Mouse (Mus musculus) embryo, embryonic 11.5 days (tissue): ENCODE results near the gene Nr2e3.
"Not testable (repeated sequence)": the region's sequence is repeated elsewhere in the genome, so short reads cannot be mapped to it uniquely, and the experiment has no call there.

Experiments used
- DNase-seq: peaks from one replicate; pipeline ENCODE4 v3.0.0-alpha.2; 2012; ENCODE audit warnings: low read depth, low spot score

Gene Nr2e3

DNA sequence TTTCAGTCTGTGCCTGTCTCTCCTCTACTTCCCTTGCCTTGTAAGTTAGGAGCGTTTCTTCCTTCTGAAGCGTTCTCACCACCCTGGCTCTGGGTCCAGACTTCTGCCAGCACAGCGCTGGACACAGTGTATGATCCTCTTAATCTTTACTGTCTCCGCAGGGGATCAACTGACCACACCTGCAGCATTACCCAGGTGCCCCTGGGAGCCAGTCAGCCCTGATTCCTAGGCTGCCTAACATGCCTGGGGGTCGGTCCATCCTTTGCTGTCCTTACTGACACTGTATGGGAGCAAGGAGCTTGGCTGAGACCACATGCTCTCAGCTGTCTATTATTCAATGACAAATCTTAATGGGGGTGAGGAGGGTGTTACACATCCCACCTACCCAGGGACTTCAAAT, 10.5 kb downstream of the Nr2e3 start:
- DNase-seq, result no peak

DNA sequence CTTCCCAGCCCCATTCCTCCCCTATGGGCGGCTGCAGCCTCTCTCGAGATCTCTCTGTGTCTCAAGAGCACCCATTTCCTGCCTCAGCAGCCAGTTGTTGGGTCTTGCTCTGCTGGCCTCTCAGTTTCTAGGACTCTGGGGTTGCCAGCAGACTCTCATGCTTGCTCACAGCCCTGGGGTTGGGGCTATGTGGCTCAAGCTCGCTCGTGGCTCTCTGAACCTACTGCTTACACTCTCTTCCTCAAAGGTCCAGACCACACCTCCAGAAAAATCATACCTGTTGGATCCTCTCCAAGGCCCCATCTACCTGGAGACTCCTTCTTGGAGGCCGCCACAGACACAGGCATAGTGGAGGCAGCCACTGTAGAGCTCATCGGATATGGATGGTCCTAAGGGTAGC, 10.9 kb downstream of the Nr2e3 start:
- DNase-seq, result no peak

DNA sequence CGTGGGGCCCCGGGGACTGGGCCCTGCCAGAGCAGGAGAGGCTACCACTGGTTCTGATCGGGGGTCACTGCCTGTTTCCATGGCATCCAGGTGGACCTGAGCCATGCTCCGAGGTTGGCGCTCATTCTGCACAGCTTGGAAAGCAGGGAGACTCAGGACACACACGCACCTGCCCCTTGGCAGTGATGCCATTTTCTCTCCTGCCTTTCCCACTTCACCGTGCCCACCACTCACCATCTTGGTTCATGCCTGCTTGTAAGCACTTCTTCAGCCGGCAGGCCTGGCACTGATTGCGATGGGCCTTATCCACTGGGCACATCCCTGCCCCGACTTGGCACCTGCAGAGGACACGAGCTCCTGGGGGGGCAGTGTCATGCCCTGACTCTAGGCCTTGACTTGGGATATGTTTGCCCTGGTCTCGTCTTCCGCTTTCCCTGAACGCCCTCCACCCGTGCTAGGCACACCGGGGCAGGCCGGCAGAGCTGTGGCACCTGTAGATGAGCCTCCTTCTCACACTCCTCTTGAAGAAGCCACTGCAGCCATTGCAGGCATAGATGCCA, 11.7 kb downstream of the Nr2e3 start:
- no peak for DNase-seq

DNA sequence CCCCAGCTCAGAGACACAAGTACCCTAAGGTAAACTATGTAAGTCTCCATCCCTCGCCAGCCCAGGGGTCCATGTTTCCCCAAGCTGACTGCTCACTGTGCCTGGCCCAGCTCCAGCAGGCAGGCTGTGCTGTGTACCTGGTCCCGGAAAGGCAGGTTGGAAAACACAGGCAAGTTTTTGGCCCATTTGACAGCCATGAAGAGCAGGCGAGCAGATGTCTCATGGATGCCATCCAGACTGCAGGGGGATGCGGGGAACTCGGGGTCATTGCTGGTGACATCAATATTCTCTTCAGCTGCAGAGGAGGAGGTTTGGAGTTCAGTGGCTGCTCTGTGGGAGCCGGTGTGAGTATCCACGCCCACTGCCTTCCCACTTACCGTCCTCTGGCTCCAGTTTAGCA, 12.2 kb downstream of the Nr2e3 start:
- DNase-seq, result no peak

DNA sequence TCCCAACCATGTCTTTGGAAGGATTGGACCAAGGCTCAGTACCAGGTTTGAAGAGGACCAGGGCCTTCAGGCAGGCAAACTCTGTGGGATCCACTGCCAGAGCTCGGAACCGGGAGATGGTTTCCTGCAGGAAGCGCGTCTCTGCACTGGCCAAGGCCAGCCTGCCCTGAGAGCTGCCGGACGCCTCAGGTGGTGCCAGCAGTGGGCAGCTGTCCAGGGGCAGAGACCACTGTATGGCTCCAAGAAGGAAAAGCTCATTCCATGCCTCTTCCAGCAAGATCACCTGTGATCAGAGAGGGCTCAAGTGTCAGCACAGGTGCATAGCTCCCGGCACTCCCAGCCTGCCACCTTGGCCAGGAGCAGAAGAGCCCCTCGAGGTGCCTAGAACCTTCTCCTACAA, 13.2 kb downstream of the Nr2e3 start:
- DNase-seq, result no peak

DNA sequence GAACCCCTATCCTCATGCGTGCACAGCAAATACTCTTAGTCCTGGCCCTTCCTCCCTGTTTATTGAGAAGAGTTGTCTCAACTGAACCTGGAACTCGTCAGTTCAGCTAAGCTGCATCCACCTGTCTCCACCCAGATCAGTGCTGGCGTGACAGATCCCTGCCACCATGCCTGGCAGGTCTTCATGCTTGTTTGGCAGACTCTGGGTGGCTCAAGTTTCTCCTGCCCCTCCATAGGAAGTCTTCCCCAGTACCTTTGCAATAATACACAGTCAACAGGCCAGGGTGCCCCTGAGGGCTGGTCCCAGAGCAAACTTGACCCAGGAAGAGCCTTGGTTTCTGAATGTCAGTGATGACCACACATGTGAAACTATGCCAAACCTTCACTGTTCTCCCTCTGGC, 15.2 kb downstream of the Nr2e3 start:
- no peak for DNase-seq

DNA sequence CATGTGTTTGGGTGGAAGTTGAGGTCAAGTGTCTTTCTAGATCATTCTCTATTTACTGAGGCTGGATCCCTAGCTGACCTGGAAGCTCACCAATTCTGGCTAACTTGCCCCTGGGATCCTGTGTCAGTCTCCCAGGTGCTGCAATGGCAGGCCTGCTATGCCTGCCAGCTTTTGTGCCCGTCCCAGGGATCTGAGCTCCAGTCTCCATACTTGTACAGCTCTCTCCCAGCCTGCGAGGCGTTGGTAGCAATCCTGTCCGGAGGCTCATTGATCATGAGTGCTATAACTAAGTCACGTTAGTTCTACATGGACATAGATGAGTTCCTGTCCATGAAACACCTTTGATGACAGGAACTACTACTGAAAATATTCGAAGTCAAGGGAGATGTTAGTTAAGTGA, 16.6 kb downstream of the Nr2e3 start:
- DNase-seq, result no peak

DNA sequence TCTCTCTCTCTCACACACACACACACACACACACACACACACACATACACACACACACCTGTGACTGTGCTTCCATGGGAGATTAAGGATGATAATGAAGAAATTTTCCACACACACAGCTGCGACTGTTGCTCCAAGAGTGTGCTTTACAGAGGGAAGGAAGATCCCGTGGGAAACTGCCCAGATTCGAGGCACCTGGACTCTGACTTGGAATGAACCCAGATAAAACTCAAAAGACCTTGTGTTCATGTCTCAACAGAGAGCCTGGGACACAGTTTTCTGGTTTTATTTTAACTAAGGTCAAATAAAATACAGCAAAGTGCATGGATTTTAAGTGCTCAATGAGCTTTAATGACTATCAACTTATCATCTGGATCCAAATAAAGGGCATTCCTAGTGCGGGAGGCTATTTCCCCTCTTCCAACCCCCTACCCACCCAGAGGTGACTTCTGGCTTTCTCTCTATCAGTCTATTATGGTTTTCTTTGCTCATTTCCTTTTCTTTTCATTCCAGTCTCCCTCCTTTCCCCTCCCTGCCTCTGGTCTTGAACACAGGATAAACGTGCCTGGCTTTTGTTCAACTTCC, 17.9 kb downstream of the Nr2e3 start:
- no peak for DNase-seq

DNA sequence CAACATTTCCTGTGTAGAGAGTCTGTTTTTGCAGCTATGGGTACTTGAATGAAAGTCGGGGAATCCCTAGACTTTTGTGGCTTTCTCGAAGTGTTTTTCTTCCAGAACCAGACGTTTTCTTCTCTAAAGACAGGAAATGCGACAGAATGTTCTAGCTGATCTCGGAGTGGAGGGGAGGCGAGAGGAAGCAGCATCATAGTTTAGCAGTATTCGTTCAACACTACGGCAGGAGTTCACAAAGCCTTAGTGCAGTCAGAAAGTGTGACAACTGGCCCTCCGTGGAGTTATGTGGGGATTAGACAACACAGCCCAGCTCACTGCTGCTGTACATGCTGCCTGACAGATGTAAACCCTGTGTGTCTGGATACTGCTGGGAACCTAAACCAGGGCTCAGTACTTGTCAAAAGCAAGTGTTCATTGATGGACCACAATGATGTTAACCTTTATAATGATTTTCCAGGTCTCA, 18.5 kb downstream of the Nr2e3 start:
- DNase-seq, result no peak

DNA sequence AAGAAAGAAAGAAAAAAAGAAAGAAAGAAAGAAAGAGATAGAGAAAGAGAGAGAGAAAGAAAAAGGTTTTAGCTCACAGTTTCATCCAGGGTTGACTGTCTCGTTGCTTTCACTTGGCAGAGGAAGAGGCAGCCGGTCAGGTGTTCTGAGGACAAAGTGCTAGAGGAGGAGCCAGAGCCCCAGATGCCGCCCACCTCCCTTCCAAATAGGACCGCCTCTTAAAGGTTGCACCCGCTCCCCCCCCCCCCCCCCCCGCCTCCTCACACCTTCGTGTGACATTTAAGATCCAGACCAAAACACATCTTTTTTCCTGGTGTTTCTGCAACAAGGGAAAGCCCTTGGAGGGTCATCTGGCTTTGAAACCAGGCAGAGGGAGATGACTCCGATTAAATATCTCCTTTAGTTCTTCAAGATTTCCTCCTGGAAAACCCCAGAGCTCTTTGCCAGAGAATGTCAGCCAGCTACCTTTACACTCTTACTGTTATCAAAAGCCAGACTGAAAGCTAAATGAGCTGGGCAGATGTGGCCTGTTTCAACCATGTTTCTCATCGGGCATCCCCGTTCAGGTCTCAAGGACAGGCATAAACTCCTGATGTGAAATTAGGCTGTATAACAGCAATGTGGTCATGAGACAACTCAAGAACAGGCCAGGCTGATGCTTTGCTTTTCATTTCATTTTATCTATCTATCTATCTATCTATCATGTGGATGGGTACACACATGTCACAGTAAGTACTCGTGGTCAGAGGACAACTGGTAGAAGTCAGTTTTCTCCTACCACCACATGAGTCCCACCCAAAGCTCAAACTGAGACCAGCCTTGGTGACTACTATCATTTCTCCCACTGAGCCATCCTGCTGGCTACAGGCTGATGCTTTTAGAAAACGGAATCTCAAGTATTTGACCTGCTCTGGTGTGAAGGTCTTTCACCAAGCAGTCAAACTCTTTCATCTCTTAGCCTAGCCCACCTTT, 19.3 kb downstream of the Nr2e3 start:
- no peak for DNase-seq

DNA sequence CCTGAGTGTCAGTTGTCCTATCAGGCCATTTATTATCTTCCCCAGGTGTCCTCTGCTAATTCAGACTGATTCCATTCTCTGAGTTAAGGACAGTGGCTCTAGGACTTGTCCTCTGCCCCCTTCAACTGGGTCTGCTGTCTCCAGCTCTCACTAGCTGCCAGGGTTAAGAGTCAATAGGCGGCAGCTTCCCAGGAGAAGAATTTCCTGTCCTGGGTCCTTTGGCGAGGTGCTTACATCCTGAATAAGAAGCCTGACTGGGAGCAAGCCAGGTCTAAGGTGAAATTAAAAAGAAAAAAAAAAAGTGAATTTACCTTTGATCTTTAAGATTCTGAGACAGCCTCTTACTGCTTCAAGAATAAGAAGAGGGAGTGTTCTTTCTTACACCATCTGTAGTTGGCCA, 20.8 kb downstream of the Nr2e3 start:
- DNase-seq, result no peak

DNA sequence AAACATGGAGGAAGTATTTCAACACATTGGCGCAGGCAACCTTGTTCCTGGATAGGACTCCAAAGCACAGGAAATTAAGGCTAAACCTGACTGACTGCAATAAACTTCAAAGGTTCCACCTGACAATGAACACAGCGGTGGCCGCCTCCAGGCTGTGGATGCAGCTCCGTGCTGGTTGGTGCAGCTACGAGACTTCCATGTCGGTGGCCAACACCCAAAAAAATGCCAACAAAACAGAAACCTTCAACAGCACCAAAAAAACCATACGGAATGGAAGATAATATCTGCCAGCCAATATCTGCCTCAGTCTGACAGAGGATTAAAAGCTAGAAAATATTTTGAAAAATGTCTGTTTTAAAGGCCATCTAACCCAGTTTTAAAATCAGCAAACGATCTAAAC, 21.9 kb downstream of the Nr2e3 start:
- no peak for DNase-seq

DNA sequence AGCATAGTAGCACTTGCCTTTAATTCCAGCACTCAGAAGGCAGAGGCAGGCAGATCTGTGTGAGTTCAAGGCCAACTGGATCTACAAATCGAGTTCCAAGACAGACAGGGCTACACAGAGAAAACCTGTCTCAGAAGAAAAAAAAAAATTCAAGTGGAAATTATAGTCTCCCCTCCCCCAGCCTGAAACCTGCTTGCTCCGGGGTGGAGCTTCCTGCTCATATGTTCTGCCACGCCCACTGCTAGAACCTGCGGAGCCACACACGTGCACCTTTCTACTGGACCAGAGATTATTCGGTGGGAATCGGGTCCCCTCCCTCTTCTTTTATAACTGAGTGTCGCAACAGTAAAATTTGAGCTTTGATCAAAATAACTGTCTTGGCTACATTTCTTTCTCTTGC, 24.6 kb downstream of the Nr2e3 start:
- not testable (repeated sequence) for DNase-seq

DNA sequence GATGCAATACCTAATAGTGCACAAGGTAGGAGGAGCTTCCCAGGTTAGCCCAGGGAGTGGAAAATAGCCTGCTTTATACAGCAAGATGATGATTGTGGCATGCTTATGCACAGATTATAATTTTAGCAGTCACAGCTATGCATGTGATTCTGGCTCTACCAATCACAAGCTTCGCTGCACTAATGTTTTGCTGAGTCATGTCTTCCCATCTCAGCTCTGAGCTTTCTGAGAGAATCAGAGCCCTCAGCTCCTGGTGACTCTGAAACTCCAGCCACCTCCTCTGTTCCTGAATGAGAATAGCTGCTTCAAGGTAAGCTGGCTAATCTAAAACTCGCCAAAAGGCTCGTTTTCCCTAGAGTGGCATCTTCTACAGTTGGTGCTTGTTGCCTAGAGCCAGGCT, 30.2 kb downstream of the Nr2e3 start:
- DNase-seq, result no peak

DNA sequence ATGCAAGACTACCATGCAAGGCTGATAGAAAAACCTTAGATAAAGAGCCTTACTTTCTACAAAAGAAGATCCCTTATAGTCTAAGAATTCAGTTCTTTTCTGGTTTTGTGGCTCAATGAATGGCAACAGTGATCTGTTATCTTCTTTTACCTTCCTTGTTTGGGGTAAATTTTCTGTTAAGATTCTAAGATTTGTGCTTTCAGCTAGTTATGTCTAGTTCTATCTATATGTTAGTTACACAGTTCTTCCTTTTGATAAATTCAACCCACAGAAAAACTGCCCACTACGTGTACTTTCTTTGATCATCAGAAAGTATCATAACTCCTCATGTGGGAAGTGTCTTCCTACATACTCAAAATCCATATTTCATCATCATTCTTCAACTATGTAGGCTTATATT, 45.7 kb downstream of the Nr2e3 start:
- no peak for DNase-seq

DNA sequence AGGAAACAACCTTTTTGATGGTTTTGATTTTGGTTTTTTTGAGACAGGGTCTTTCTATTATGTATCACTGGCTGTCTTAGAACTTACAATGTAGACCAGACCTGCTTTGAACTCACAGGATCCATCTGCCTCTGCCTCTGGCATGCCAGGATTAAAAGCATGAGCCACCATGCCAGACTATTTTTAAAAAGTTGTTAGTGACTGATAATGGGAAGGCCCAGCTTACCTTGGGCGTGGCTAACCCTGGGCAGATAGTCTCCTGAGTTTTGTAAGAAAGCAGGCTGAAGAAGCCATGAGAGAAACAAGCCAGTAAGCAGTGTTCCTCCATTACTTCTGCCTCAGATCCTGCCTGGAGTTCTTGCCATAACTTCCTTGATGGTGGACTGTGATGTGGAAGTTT, 57.1 kb downstream of the Nr2e3 start:
- DNase-seq, result no peak
